Mouse (Mus musculus) spleen, adult 2 months (tissue): Measurements from ENCODE around the gene Akap8l. TPM values are rescaled to one million over a fixed set of nuclear protein-coding genes. Genes with fewer than 3 reads are reported as not detected.

Source experiments
- DNase-seq, 2 experiments: peaks; one replicate each; pipeline versions ENCODE4 v3.0.0 to v3.0.0-alpha.2; 2012 to 2021; ENCODE audit warnings: low spot score in 2 of 2, low read depth in 1 of 2
- H3K27ac ChIP-seq: fragments of 200-500 bp; 2 replicates; pipeline ENCODE4 v1.5.1; 2012; ENCODE audit warnings: low read length, inconsistent platforms; ENCODE audit not compliant: insufficient read depth
- H3K27me3 ChIP-seq: fragments of 200-500 bp; 2 replicates; pipeline ENCODE4 v1.6.1; 2012; ENCODE audit warnings: mild to moderate bottlenecking, moderate library complexity, low read length, inconsistent platforms; ENCODE audit not compliant: control insufficient read depth, insufficient read depth
- H3K36me3 ChIP-seq: fragments of 200-500 bp; 2 replicates; pipeline ENCODE4 v1.6.1; 2012; ENCODE audit warnings: mild to moderate bottlenecking, low read length, inconsistent platforms; ENCODE audit not compliant: control insufficient read depth, insufficient read depth
- H3K4me1 ChIP-seq: fragments of 200-500 bp; 2 replicates; pipeline ENCODE4 v1.6.1; 2011; ENCODE audit warnings: inconsistent platforms; ENCODE audit not compliant: control insufficient read depth, insufficient read depth, insufficient read length
- H3K4me3 ChIP-seq: fragments of 200-500 bp; 2 replicates; pipeline ENCODE4 v1.5.1; 2011; ENCODE audit warnings: mild to moderate bottlenecking, inconsistent platforms; ENCODE audit not compliant: insufficient read depth, insufficient read length; ENCODE audit errors: extremely low read depth
- CTCF ChIP-seq: fragments of 200-500 bp; IDR thresholded peaks from 2 replicates; pipeline ENCODE4 v1.5.1; 2011; ENCODE audit warnings: mild to moderate bottlenecking, inconsistent platforms; ENCODE audit not compliant: insufficient read depth, insufficient read length, insufficient replicate concordance; ENCODE audit errors: extremely low read depth
- POLR2A ChIP-seq: fragments of 200-500 bp; IDR thresholded peaks from 2 replicates; pipeline ENCODE4 v1.6.1; 2011; ENCODE audit warnings: low read depth, low read length, inconsistent platforms
- WGBS: fragments of 180-500 bp; shearing (Covaris S2); methylation state at CpG from one replicate; pipeline ENCODE4 v1.1.7; 2018; 5-methylcytosine and 5-hydroxymethylcytosine counted together
- polyA plus RNA-seq: library from polyadenylated mRNA; depleted of rRNA; stranded (reverse); fragments of >200 nt; gene quantifications from 2 replicates; pipeline ENCODE4 v1.2.3, GENCODE M21; 2012

Gene Akap8l
- polyA plus RNA-seq, 1 experiment = 136 TPM

DNA sequence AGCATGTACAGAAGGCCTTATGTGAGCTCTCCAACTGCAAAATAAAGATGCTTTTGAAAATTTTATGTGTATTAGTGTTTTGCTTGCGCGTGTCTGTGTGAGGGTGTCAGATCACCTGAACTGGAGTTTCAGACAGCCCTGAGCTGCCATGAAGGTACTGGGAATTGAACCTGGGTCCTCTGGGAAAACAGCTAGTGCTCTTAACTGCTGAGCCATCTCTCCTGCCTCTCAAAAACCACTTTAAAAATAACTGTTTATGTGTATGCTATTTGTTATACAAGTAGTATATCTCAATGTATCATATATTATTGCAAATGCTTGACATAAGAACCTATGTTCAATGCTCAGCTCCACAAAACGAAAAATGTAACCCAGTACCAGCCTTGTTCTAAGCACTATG lies 862 bp upstream of the Akap8l start:
- 79% methylated on average over 3 of the region's 3 CpGs for WGBS
- peaks cover 16% of the 10 kb centered on the region for H3K36me3 ChIP-seq
- TF ChIP-seq POLR2A (no peak), CTCF (no peak)
- DNase-seq = no peak
- no peak overlapping the region for H3K27ac ChIP-seq
- peaks cover 5% of the 10 kb centered on the region; the same call in 1 of the 2 replicates for H3K4me1 ChIP-seq
- H3K4me3 ChIP-seq = no peak overlapping the region
- H3K27me3 ChIP-seq = no peaks in the 10 kb centered on the region

DNA sequence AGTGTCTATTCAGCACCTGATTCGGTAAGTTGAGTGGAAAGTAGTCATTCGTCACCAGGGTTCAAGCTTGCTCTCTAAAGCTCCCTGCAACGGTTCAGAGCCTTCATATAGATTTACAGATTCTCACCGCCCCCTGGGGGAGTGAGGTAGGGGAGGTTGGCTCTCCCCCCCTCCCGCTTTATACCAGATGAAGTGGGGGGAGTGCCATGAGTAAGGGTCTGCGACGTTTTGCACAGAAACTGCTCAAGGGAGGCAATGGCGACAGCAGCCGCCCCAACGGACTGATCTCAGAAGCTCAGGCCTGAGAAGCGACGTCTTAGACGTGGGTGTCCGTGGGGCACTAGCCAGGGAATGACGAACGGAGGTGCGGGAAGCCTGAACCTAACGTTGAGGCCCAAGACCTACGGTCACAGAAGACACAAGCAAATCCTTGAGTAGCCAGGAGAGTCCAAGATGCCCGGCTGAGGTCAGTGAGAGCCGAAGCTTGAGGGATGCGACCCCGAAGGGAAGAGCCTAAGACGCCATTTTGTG lies 491 bp downstream of the Akap8l start:
- H3K27ac ChIP-seq = peak overlapping the region; percentile 79
- under 1% methylated on average over 24 of the region's 24 CpGs for WGBS
- H3K4me1 ChIP-seq = peaks cover 5% of the 10 kb centered on the region; the same call in 1 of the 2 replicates
- H3K27me3 ChIP-seq = no peaks in the 10 kb centered on the region
- DNase-seq = peak in 1 of 2 experiments; percentile 12
- TF ChIP-seq CTCF (no peak), POLR2A (no peak)
- H3K36me3 ChIP-seq = peaks cover 9% of the 10 kb centered on the region
- H3K4me3 ChIP-seq = peak overlapping the region; percentile 84

DNA sequence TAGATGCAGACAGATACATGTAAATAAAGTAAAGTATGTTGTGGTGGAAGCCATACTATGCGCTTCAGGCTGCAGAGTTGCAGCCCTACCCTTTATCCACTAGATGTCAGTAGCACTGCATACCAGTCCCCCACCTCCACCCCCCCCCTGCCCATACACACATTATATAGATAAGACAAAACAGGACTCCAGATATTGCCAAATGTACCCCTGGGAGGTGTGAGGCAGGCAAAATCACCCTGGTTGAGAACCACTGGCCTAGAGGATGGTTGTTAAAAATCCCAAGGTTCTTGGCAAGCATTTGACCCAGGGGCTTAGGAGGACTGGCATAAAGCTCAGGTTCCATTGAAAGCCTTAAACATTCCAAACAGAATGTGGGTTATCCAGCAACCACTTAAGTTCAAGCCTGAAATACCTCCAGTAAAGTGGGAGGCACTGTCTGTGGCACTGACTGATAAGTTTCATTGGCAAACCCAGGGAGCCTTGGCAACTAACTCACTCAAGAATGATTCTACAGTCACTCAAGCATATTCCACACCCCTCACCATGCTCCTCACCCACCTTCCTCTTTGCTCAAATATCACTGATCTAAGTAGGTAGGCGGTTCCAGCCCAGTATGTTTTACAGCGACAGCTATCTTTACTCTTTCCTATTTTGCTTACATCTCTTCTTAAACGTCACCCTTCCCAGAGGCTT lies 1.2 kb downstream of the Akap8l start:
- Histone ChIP-seq H3K4me1 (peaks cover 5% of the 10 kb centered on the region; the same call in 1 of the 2 replicates), H3K27ac (peak overlapping the region; percentile 27; the same call in 1 of the 2 replicates), H3K4me3 (peak overlapping the region; percentile 84), H3K36me3 (peaks cover 7% of the 10 kb centered on the region), H3K27me3 (no peaks in the 10 kb centered on the region)
- DNase-seq = peak in 1 of 2 experiments; percentile 34
- TF ChIP-seq POLR2A (no peak), CTCF (peak; percentile 76; the same call in 1 of the 2 replicates)
- 5% methylated on average over 4 of the region's 4 CpGs for WGBS

DNA sequence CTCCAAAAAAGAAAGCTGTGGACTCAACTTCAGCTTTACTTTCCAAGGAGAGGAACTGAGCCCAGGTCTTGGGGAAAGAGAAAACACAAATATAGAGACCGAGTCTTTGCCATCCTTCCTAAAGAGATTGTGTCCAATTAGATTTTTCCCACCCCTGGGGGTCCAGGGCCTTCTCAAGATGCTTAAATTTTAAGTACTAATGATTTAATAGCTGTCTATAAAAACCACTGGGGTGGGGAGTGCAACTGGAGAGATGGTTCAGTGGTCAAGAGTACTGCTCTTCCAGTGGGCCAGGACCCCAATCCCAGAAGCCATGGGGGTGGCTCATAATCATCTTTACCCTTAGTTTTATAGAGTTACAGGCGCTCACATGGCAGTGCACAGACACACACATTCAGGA lies 2.0 kb downstream of the Akap8l start:
- peaks cover 5% of the 10 kb centered on the region; the same call in 1 of the 2 replicates for H3K4me1 ChIP-seq
- no peak overlapping the region for H3K27ac ChIP-seq
- WGBS = 95% methylated on average over 2 of the region's 2 CpGs
- H3K27me3 ChIP-seq = no peaks in the 10 kb centered on the region
- H3K4me3 ChIP-seq = no peak overlapping the region
- TF ChIP-seq CTCF (no peak), POLR2A (no peak)
- DNase-seq = no peak
- peaks cover 8% of the 10 kb centered on the region for H3K36me3 ChIP-seq

DNA sequence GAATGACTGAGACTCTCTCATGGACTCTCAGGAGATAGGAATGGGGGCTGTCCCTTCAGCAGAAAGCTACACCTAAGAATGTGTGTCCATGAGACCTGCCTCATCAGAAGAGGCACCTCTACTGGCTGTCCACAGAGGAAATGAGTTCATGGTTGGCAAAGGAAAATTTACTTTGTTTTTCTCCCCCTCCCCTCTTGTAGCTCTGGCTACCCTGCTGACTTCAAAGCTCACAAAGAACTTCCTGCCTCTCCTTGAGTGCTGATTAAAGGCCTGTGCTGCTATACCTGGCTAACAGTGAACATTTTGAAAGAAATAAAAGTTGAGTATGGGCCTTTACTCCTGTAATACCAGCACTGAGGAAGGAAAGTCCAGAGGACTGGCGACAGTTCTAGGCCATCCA lies 9.3 kb downstream of the Akap8l start:
- WGBS = 83% methylated on average over 1 of the region's 1 CpGs
- no peak for DNase-seq
- peaks cover 27% of the 10 kb centered on the region for H3K36me3 ChIP-seq
- H3K4me3 ChIP-seq = no peak overlapping the region
- H3K4me1 ChIP-seq = peaks cover 2% of the 10 kb centered on the region; the same call in 1 of the 2 replicates
- H3K27me3 ChIP-seq = no peaks in the 10 kb centered on the region
- no peak overlapping the region for H3K27ac ChIP-seq
- TF ChIP-seq POLR2A = no peak
- no peak for TF ChIP-seq CTCF

DNA sequence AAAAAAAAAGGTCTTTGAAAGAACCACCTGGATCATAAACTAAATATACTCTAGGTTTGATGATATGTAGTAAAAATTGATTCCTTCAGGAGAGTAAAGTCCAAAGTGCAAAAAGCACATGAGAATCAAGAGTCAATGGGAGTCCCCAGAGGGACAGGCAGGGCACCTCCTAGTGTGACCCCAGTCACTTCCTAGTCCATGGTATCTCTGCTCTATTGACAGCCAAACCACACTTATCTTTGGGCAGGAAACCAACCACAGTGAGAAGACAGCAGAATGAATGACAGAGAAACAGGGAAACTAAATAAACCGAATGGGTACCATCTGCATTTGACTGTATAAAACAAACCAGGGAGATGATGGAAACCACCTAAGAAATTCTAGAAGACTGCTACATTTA lies 10.3 kb downstream of the Akap8l start:
- H3K27ac ChIP-seq = no peak overlapping the region
- no peak for DNase-seq
- peaks cover 2% of the 10 kb centered on the region; the same call in 1 of the 2 replicates for H3K4me1 ChIP-seq
- H3K4me3 ChIP-seq = no peak overlapping the region
- no peaks in the 10 kb centered on the region for H3K27me3 ChIP-seq
- 26% methylated on average over 1 of the region's 1 CpGs for WGBS
- H3K36me3 ChIP-seq = peaks cover 36% of the 10 kb centered on the region
- TF ChIP-seq POLR2A = no peak
- TF ChIP-seq CTCF = no peak

DNA sequence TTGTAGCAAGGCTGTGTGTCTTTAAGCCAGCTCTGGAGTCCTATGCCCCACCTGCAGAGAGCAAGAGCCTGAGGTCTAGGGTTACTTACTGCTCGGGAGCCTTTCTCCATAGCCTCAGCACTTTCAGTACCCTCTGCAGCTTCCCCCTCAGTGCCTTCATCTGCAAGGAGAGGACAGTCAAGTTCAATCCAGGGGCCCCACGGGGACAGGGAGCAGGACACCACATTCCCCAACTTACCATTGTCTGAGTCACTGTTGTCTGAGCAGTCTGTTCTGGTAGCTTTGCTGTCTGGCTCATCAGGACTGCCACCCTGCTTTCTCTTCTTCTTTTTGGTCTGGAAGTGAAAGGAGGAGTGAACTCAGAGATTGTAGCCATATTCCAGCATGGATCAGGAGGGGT lies 14.5 kb downstream of the Akap8l start:
- H3K4me1 ChIP-seq = peaks cover 2% of the 10 kb centered on the region; the same call in 1 of the 2 replicates
- 79% methylated on average over 2 of the region's 2 CpGs for WGBS

More for the DNA sequence above, 14.5 kb downstream of the Akap8l start:
- Histone ChIP-seq H3K4me3 (no peak overlapping the region), H3K27me3 (no peaks in the 10 kb centered on the region), H3K36me3 (peaks cover 58% of the 10 kb centered on the region), H3K27ac (no peak overlapping the region)
- no peak for TF ChIP-seq POLR2A
- no peak for TF ChIP-seq CTCF
- DNase-seq = no peak
